Mouse (Mus musculus) liver, embryonic 14.5 days (tissue): Measurements from ENCODE around the gene Lta.

Experiments
- CTCF ChIP-seq: IDR thresholded peaks from 2 replicates; pipeline ENCODE4 v1.5.1; 2016; ENCODE audit warnings: antibody characterized with exemption, low read depth, control low read depth
- EP300 ChIP-seq: IDR thresholded peaks from 2 replicates; pipeline ENCODE4 v1.6.1; 2016; ENCODE audit warnings: antibody characterized with exemption, low read depth

- TF ChIP-seq CTCF = no peak
- no peak for TF ChIP-seq EP300
Measured at GRCm38 (mm10) chr17:35155451-35155850, 49.7 kb downstream of the Lta start.
